Comparison of ENCODE assay signal across 8 mouse cellular contexts in the genomic region with DNA sequence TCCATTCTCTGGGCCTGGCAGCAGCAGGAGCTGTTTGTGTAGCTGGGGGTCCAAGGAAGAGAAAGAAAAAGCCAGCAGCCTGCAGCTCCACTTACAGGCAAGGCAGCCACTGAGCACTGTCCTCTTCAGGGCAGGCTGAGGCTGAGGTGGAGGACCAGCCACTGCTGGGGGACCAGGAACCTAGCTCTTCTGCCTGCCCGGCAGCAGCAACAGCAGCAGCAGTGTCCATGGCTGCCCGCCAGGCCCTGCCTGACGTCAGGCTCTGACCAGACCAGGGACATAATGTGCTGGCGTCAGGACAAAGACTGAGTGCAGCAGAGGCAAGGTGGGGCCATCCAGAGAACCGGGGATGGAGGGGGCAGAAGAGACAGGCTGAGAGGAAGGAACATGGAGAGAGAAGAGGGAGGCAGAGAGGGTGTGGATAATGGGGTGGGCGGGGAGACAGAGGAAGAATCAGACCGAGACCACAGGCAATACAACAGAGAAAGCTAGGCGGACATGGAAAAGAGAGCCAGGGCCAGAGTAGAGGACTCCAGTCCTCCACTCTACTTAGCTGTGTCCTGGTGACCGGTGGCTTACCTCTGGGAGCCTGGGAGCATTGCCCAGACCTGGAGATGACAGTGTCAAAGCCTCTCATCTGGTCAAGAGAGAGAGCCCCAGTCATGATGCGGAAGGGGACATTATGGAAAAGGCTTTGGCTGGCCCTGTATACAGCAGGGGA.
DNase-seq lines count a peak whose midpoint lies in the region; ATAC-seq and TF ChIP-seq lines count a peak whose summit lies in the region.

No protein-coding gene starts in this region.

- no peak for TF ChIP-seq CTCF in embryonic fibroblast, embryonic 13.5 days (IDR thresholded peaks at IDR 0.05; ENCODE audit: borderline replicate concordance, insufficient read depth, low read length)

- H3K4me3 ChIP-seq in megakaryocyte, embryonic 14.5 days (replicated peaks), result peak overlapping the region; percentile 46
- H3K4me3 ChIP-seq in embryonic fibroblast, embryonic 13.5 days (ENCODE audit: insufficient read depth, low read length), result no peak overlapping the region
- no peak overlapping the region for H3K4me3 ChIP-seq in liver, embryonic 12.5 days

- peaks cover 90% of the 10 kb centered on the region for H3K36me3 ChIP-seq in megakaryocyte, embryonic 14.5 days (replicated peaks; ENCODE audit: low read length)
- no peaks in the 10 kb centered on the region for H3K36me3 ChIP-seq in liver, embryonic 12.5 days

- no peak overlapping the region for H3K9ac ChIP-seq in liver, embryonic 12.5 days

- no peaks in the 10 kb centered on the region for H3K9me3 ChIP-seq in megakaryocyte, embryonic 14.5 days
- H3K9me3 ChIP-seq in liver, embryonic 12.5 days (replicated peaks), result no peaks in the 10 kb centered on the region

- WGBS in liver, embryonic 12.5 days (ENCODE audit: insufficient replicate concordance), result 48% methylated on average over 10 of the region's 10 CpGs

- no peak overlapping the region for H3K27ac ChIP-seq in embryonic fibroblast, embryonic 13.5 days (ENCODE audit: insufficient read depth, low read length)
- H3K27ac ChIP-seq in liver, embryonic 12.5 days, result no peak overlapping the region; the same call in 1 of the 2 replicates

- peaks cover 95% of the 10 kb centered on the region for H3K4me1 ChIP-seq in megakaryocyte, embryonic 14.5 days
- peaks cover under 1% of the 10 kb centered on the region; the same call in 1 of the 2 replicates for H3K4me1 ChIP-seq in embryonic fibroblast, embryonic 13.5 days (ENCODE audit: control insufficient read depth, insufficient read depth, low read length)
- peaks cover 41% of the 10 kb centered on the region for H3K4me1 ChIP-seq in liver, embryonic 12.5 days

- intact Hi-C loops in heart, postnatal 10 days (cut with DNase I), result loop anchor here (2.0 kb wide), 1 partner anchor 26 kb away; no protein-coding TSS in a partner anchor

- no peak overlapping the region for H3K4me2 ChIP-seq in liver, embryonic 12.5 days

- 0 out of 2 replicates have a peak, but pooled peaks have one; percentile 20 for TF ChIP-seq POLR2A in embryonic fibroblast, embryonic 13.5 days (IDR thresholded peaks at IDR 0.05; ENCODE audit: low read depth, low read length)

- DNase-seq in heart, postnatal 10 days, result peak; percentile 95 to 99
- DNase-seq in kidney, postnatal 25 days, result peak; percentile 94 to 98
- peak; percentile 87 for DNase-seq in ovary, postnatal 36 days (ENCODE audit: low spot score)
- DNase-seq in embryo, embryonic 9.5 days (ENCODE audit: extremely low spot score), result no peak

- H3K27me3 ChIP-seq in megakaryocyte, embryonic 14.5 days (replicated peaks), result peaks cover 97% of the 10 kb centered on the region
- peaks cover 38% of the 10 kb centered on the region for H3K27me3 ChIP-seq in liver, embryonic 12.5 days (replicated peaks)

- ATAC-seq in megakaryocyte, adult 5-6 weeks (ENCODE audit: poor library complexity, severe bottlenecking), result no peak
- peak; percentile 31; the same call in 1 of the 2 replicates for ATAC-seq in liver, embryonic 12.5 days
